Mouse (Mus musculus): Measurements from ENCODE around the gene Gsta3.

DNA sequence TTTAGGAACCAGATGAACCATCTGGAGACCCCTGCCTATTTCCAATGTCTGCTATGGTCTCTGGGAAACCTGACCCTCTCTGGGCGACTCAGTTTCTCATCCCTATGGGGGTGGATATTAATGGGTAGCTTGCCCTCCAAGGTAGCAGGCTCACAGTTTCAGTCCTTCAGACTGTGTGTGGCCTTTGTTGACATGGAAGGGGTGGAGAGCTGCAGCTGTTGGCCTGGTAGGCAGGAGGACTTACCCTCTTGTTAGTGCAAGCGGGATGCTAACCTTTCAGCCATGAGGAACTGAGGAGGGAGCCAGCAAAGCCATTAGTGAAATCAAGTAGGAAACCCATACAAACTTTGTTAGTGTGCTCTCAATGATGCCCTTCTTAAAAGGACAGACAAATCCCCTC is 10.0 kb upstream of the Gsta3 start:
- TF ChIP-seq CTCF (IDR thresholded peaks at IDR 0.05; ENCODE audit: control insufficient read depth, insufficient read depth, low read length) (no peak), POLR2A (IDR thresholded peaks at IDR 0.05; ENCODE audit: borderline replicate concordance, control insufficient read depth, low read depth, low read length) (no peak)

Data from bone marrow, adult 2 months (tissue).